Mouse (Mus musculus): ENCODE measurements around the gene Cstf3. TPM values are rescaled to one million over a fixed set of nuclear protein-coding genes. Genes with fewer than 3 reads are reported as not detected.

Gene Cstf3
- total RNA-seq (2023) = 10 to 100 TPM; 23.4 to 34.1 TPM

GRCm38 (mm10) chr2:104590068-104590828 is at the start of gene Cstf3:
TSS of gene Cstf3 (plus strand) at chr2:104590523.

GRCm38 (mm10) chr2:104711585-104712485 is 121.5 kb downstream of the Cstf3 start, which contains the start of gene Tcp11l1:
TSS of gene Tcp11l1 (minus strand) at chr2:104712169.

Other genes with a start within 250 kb of the Cstf3 start
- gene D430041D05Rik, start 179.5 kb upstream of the Cstf3 start, total RNA-seq (2023) = under 1 TPM in 1 of 2 experiments, not detected in 1; 0.03 TPM
- gene Hipk3, start 96.1 kb upstream of the Cstf3 start, total RNA-seq (2023) = 10 to 100 TPM; 80.2 to 82.8 TPM
- 10 to 100 TPM; 11.7 to 13.2 TPM for gene Tcp11l1, start 121.6 kb downstream of the Cstf3 start, total RNA-seq (2023)
- gene Pin1rt1, start 125.9 kb downstream of the Cstf3 start, total RNA-seq (2023) = not detected
- 1 to 10 TPM; 7.9 to 9.4 TPM for gene Depdc7, start 152.4 kb downstream of the Cstf3 start, total RNA-seq (2023)
- gene Qser1, start 226.2 kb downstream of the Cstf3 start, total RNA-seq (2023) = 10 to 100 TPM; 12.7 to 13.6 TPM

All from monocyte, adult 59 days (primary cell).